Mouse (Mus musculus) cerebellum, adult 2 months (tissue): ENCODE measurements at regions not wholly inside any gene's neighbourhood (a gene's known extent, or its start where the extent isn't known, plus 50 kb on each side); places are given as distances from the start of the nearest gene placed in this dataset.

Experiments
- CTCF ChIP-seq: fragments of 200-500 bp; IDR thresholded peaks from 2 replicates; pipeline ENCODE4 v1.5.1; 2011; ENCODE audit warnings: low read depth, mild to moderate bottlenecking, control low read depth, low read length, moderate library complexity, borderline replicate concordance; ENCODE audit not compliant: insufficient read depth
- POLR2A ChIP-seq: fragments of 200-500 bp; IDR thresholded peaks from 2 replicates; pipeline ENCODE4 v1.6.1; 2011; ENCODE audit warnings: low read length, control low read depth, borderline replicate concordance; ENCODE audit not compliant: insufficient read depth

- no peak for TF ChIP-seq CTCF
- no peak for TF ChIP-seq POLR2A
These were observed 170.1 kb upstream of the Mpped2 start for GRCm38 (mm10) chr2:106522961-106523360.
